Mouse (Mus musculus) regulatory T cell (primary cell): ENCODE data around the gene Fgf2.

ENCODE experiments used
- in situ Hi-C: fragments of 300-600 bp; cut with MboI, MseI; formaldehyde crosslinking; loops from one replicate; pipeline ENCODE4 v1.15.1; 2025; ENCODE audit warnings: high pct_unique_total_duplicates

Fgf2 gene

DNA sequence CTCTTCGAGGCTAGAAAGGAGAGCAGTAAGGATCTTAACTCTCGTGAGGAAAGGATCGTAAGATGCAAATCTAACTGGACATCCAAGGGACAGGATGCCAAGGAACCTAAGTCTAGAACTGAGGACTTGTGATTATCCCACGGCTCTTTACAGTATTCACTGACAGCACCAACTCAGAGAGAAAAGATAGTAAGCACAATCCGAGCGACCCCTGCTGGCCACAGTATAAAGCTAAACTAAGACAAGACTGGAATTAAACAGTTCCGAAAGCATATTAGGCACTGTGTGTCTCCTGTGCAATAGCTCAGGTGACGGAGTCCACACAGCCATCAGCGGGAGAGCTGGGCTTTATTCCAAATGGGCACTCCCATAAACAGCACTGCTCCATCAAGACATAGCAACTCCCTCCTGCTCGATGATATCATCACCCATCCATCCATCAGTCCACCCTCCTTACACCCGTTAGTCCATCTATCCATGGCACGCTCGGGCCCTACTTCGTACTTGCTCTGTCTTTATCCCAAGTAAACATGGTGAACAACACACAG, 66.3 kb downstream of the Fgf2 start:
- in situ Hi-C loops = no loop called here

DNA sequence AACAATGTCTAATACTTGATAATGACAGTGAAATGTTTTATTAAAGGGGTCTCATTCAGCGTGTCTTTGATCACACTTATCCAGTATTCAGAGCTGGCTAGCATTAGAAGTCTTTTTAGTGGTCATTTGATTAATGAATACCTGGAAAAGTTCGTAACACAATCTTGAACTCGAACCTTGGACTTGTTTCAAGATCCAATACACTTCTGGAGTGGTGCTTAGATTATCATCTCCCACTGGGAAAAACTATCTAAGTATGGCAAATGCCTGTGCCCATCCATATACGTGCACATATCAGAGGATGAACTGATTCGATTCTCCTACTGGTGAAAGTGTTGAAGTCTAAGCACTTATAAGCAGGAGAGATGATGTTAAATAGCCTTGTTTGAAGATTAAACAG, 70.2 kb downstream of the Fgf2 start:
- in situ Hi-C loops = no loop called here

GRCm38 (mm10) chr3:37418961-37419457, 70.9 kb downstream of the Fgf2 start:
- in situ Hi-C loops = no loop called here

- in situ Hi-C loops = no loop called here
Measured at GRCm38 (mm10) chr3:37419458-37419991, 71.4 kb downstream of the Fgf2 start, which contains the start of gene Spata5. TSS of gene Spata5 (plus strand) at chr3:37419896.

DNA sequence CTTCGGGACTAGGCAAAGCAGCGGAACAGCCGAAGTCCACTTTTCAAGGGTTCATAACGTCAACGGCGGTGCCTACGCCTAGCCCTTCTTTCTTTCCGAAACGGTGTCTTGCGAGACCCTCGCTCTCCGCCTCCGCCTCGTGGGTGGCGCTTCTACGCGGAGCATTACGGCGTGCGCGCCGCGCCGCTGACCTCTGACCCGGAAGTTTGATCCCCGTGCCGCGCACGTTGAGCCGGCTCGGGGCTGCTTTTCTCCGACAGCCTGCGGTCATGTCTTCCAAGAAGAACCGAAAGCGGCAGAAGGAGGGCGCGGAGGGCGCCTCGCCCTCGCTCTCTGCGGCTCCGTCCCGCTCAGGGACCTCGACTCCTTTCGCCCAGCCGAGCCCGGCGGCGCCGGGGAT, 71.9 kb downstream of the Fgf2 start, which contains the start of gene Nudt6:
TSS of gene Nudt6 (minus strand) at position 140 of the 400 bp plus-strand sequence.
- in situ Hi-C loops = no loop called here

GRCm38 (mm10) chr3:37420641-37421040, 72.5 kb downstream of the Fgf2 start:
- in situ Hi-C loops = no loop called here

- in situ Hi-C loops = no loop called here
Measured at GRCm38 (mm10) chr3:37421179-37421578, 73.0 kb downstream of the Fgf2 start.

DNA sequence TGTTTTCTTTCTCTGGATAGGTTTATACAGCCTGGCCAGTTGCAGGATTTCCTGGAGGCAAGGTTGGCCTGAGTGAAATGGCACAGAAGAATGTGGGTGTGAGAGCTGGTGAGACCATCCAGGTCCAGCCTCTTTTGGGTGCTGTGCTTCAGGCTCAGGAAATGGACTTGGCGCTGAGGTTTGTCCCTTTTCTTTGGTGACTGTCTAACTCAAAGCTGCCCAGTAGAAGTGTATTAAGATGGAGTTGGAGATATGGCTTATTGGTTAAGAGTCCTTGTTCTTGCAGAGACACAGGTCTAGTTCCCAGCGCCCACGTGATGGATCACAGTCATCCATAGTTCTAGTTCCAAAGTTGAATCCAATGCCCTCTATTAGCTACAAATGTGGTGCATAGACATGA, 77.9 kb downstream of the Fgf2 start:
- in situ Hi-C loops = no loop called here

DNA sequence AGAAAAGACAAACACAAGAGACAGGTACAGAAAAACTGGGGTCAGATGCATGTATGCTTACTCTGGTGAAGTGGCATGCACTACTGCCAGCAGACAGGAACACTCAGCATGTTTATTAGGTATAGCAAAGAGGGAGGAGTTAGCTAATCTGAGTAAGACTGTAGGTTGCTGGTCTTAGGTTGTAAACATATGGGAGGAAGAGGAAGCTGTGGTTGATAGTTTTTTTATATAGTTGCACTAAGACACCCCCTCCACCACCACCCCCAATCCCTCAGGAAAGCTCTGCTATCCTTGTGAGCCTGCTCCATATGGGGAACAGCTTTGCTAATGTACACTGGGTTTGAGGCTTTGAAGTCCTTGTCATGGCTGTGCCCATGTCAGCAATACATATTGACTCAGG, 82.2 kb downstream of the Fgf2 start:
- in situ Hi-C loops = loop anchor here (10.0 kb wide), 1 partner anchor 1136 kb away; no protein-coding TSS in a partner anchor

- in situ Hi-C loops = loop anchor here (10.0 kb wide), 1 partner anchor 1145 kb away; no protein-coding TSS in a partner anchor
Measured at GRCm38 (mm10) chr3:37439770-37440169, 91.6 kb downstream of the Fgf2 start.

- in situ Hi-C loops = no loop called here
Measured at GRCm38 (mm10) chr3:37443409-37443808, 95.3 kb downstream of the Fgf2 start.

- in situ Hi-C loops = no loop called here
Measured at GRCm38 (mm10) chr3:37455992-37456391, 107.8 kb downstream of the Fgf2 start.
